Mouse (Mus musculus) testis, adult 10 weeks (tissue): ENCODE results near the gene Tac2. TPM values are rescaled to one million over a fixed set of nuclear protein-coding genes. Genes with fewer than 3 reads are reported as not detected.

Experiments
- polyA plus RNA-seq: library from polyadenylated mRNA; stranded (reverse); fragments of 350-450 nt; fragmentation: Illumina TruSeq; extraction: RNeasy Lipid Tissue Mini Kit (QIAGEN cat#74804); gene quantifications from one replicate; pipeline ENCODE4 v1.2.3, GENCODE M21; 2014; ENCODE audit warnings: low read depth, low replicate concordance

The Tac2 gene
- polyA plus RNA-seq = not detected

GRCm38 (mm10) chr10:127724178-127724577 lies at the start of gene Tac2:
TSS of gene Tac2 (plus strand) at chr10:127724478.

GRCm38 (mm10) chr10:127704766-127705220 lies 19.5 kb upstream of the Tac2 start, which contains the start of gene Myo1a:
TSS of gene Myo1a (plus strand) at chr10:127705170.

GRCm38 (mm10) chr10:127739083-127739660 lies 14.9 kb downstream of the Tac2 start, which contains the start of gene Zbtb39:
TSS of gene Zbtb39 (plus strand) at chr10:127739538.

GRCm38 (mm10) chr10:127751548-127751947 lies 27.3 kb downstream of the Tac2 start, which contains the start of gene Gpr182:
TSS of gene Gpr182 (minus strand) at chr10:127751732.

GRCm38 (mm10) chr10:127759181-127760110 lies 35.2 kb downstream of the Tac2 start, which contains the start of the genes Rdh1 and Rdh16f1:
TSS of gene Rdh1 (plus strand) at chr10:127759721.
TSS of gene Rdh16f1 (plus strand) at chr10:127759787.

GRCm38 (mm10) chr10:127776011-127776410 lies 51.7 kb downstream of the Tac2 start, which contains the start of gene Rdh9:
TSS of gene Rdh9 (plus strand) at chr10:127776386.

Other genes starting within 250 kb of the Tac2 start
- gene Stac3, start 222.8 kb upstream of the Tac2 start, polyA plus RNA-seq = not detected
- gene Ndufa4l2, start 209.5 kb upstream of the Tac2 start, polyA plus RNA-seq = 10.5 TPM
- 0.81 TPM for gene Shmt2, start 202.0 kb upstream of the Tac2 start, polyA plus RNA-seq
- not detected for gene Nxph4, start 189.9 kb upstream of the Tac2 start, polyA plus RNA-seq
- gene Lrp1, start 103.3 kb upstream of the Tac2 start, polyA plus RNA-seq = 0.77 TPM
- gene Stat6, start 81.5 kb upstream of the Tac2 start, polyA plus RNA-seq = 1.3 TPM
- gene Nemp1, start 57.6 kb upstream of the Tac2 start, polyA plus RNA-seq = 76.1 TPM
- 2.2 TPM for gene Nab2, start 55.9 kb upstream of the Tac2 start, polyA plus RNA-seq
- gene Myo1a, start 19.3 kb upstream of the Tac2 start, polyA plus RNA-seq = 2.4 TPM
- gene Zbtb39, start 15.1 kb downstream of the Tac2 start, polyA plus RNA-seq = 2.0 TPM
- gene Gpr182, start 27.3 kb downstream of the Tac2 start, polyA plus RNA-seq = 0.13 TPM
- gene Rdh1, start 35.2 kb downstream of the Tac2 start, polyA plus RNA-seq = 0.04 TPM
- not detected for gene Rdh16f1, start 35.3 kb downstream of the Tac2 start, polyA plus RNA-seq
- 0.45 TPM for gene Rdh9, start 51.9 kb downstream of the Tac2 start, polyA plus RNA-seq
- gene Rdh16, start 76.7 kb downstream of the Tac2 start, polyA plus RNA-seq = 0.13 TPM
- not detected for gene Rdh19, start 125.5 kb downstream of the Tac2 start, polyA plus RNA-seq
- not detected for gene Rdh16f2, start 142.0 kb downstream of the Tac2 start, polyA plus RNA-seq
- gene Rdh7, start 164.3 kb downstream of the Tac2 start, polyA plus RNA-seq = not detected
- 0.69 TPM for gene Sdr9c7, start 174.0 kb downstream of the Tac2 start, polyA plus RNA-seq